Mouse (Mus musculus): ENCODE data around the gene Gm2237. TPM values are rescaled to one million over a fixed set of nuclear protein-coding genes. Genes with fewer than 3 reads are reported as not detected.
"Not testable (repeated sequence)": the region's sequence is repeated elsewhere in the genome, so short reads cannot be mapped to it uniquely, and the experiment has no call there.

The Gm2237 gene
- 2.7 and 3.1 TPM in 2 replicates for polyA plus RNA-seq (2015; fragmentation: Nextera tagmentation; extraction: Ambion mirVana)

GRCm38 (mm10) chr14:19584804-19585667, at the start of gene Gm2237:
Gene Gm2237 (minus strand): TSS chr14:19585135.
- H3K27ac ChIP-seq; ATAC-seq (ENCODE audit: insufficient number of reproducible peaks, insufficient read depth, low FRiP score, low TSS enrichment, low read depth); H3K9me3 ChIP-seq; H3K4me1 ChIP-seq; H3K27me3 ChIP-seq; H3K36me3 ChIP-seq: not testable (repeated sequence)
- under 1% methylated on average over 25 of the region's 62 CpGs for WGBS
- Histone ChIP-seq H3K4me3 (peak within 1 kb of the TSS; percentile 47), H3K9ac (peak within 1 kb of the TSS; percentile 64), H3K4me2 (peak within 1 kb of the TSS; percentile 57)

- 91% methylated on average over 2 of the region's 2 CpGs for WGBS
- ATAC-seq (ENCODE audit: insufficient number of reproducible peaks, insufficient read depth, low FRiP score, low TSS enrichment, low read depth); H3K4me3 ChIP-seq: not testable (repeated sequence)
Measured at GRCm38 (mm10) chr14:19602481-19602880, 17.5 kb upstream of the Gm2237 start, which contains the start of gene Gm5458. Gene Gm5458 (minus strand): TSS chr14:19602581.

GRCm38 (mm10) chr14:19549863-19550262, 35.1 kb downstream of the Gm2237 start, which contains the start of gene Gm2244:
Gene Gm2244 (minus strand): TSS chr14:19549963.
- not testable (repeated sequence) for H3K9ac ChIP-seq; H3K27ac ChIP-seq; H3K4me1 ChIP-seq; H3K4me2 ChIP-seq; ATAC-seq (ENCODE audit: insufficient number of reproducible peaks, insufficient read depth, low FRiP score, low TSS enrichment, low read depth); H3K9me3 ChIP-seq; H3K4me3 ChIP-seq; H3K36me3 ChIP-seq; H3K27me3 ChIP-seq
- 95% methylated on average over 1 of the region's 3 CpGs for WGBS

More at GRCm38 (mm10) chr14:19602481-19602880, 17.5 kb upstream of the Gm2237 start, which contains the start of gene Gm5458:
- not testable (repeated sequence) for H3K27ac ChIP-seq, H3K36me3 ChIP-seq, H3K27me3 ChIP-seq, H3K9me3 ChIP-seq, H3K4me2 ChIP-seq, H3K4me1 ChIP-seq, H3K9ac ChIP-seq

Other genes starting within 250 kb of the Gm2237 start
- 0.91 TPM in 1 of 2 replicates, not detected in the other for gene Gm21738, start 166.2 kb downstream of the Gm2237 start, polyA plus RNA-seq (2015; fragmentation: Nextera tagmentation; extraction: Ambion mirVana)
- not detected in 2 replicates for gene Gm2244, start 35.2 kb downstream of the Gm2237 start, polyA plus RNA-seq (2015; fragmentation: Nextera tagmentation; extraction: Ambion mirVana)
- gene Gm5458, start 17.4 kb upstream of the Gm2237 start, polyA plus RNA-seq (2015; fragmentation: Nextera tagmentation; extraction: Ambion mirVana): not detected in 2 replicates
- 56.4 and 64.8 TPM in 2 replicates for gene Nid2, start 166.1 kb upstream of the Gm2237 start, polyA plus RNA-seq (2015; fragmentation: Nextera tagmentation; extraction: Ambion mirVana)
- gene Rtraf, start 238.7 kb upstream of the Gm2237 start, polyA plus RNA-seq (2015; fragmentation: Nextera tagmentation; extraction: Ambion mirVana): 242 and 247 TPM in 2 replicates

All from embryonic facial prominence, embryonic 13.5 days (tissue).